Mouse (Mus musculus): Measurements from ENCODE around the gene Mefv. TPM values are rescaled to one million over a fixed set of nuclear protein-coding genes. Genes with fewer than 3 reads are reported as not detected.
"Not testable (repeated sequence)": the region's sequence is repeated elsewhere in the genome, so short reads cannot be mapped to it uniquely, and the experiment has no call there.

Gene Mefv
- total and polyA plus RNA-seq, 2 experiments: 0.09 to 0.46 TPM

- no peak for DNase-seq (ENCODE audit: extremely low read depth, low read depth, low spot score)
- Histone ChIP-seq H3K9ac (ENCODE audit: low read depth, low read length) (no peak overlapping the region), H3K4me3 (ENCODE audit: insufficient read depth, low read depth, low read length) (no peak overlapping the region), H3K79me2 (ENCODE audit: control insufficient read depth, insufficient read depth, low read length) (no peaks in the 10 kb centered on the region), H3K36me3 (ENCODE audit: control insufficient read depth, insufficient read depth, low read length) (no peaks in the 10 kb centered on the region), H3K4me1 (ENCODE audit: control insufficient read depth, insufficient read depth, low read length) (no peaks in the 10 kb centered on the region), H3K27me3 (ENCODE audit: control insufficient read depth, insufficient read depth, low read length) (0 out of 2 replicates have a peak, but pooled peaks cover 2% of the 10 kb centered on the region), H3K27ac (replicated peaks; ENCODE audit: insufficient read depth, low read depth, low read length) (no peak overlapping the region)
- no peak for TF ChIP-seq CTCF (IDR thresholded peaks at IDR 0.05; ENCODE audit: low read depth, low read length)
- no peak for TF ChIP-seq POLR2A (IDR thresholded peaks at IDR 0.05; ENCODE audit: extremely low read depth, insufficient read depth, low read length)
- WGBS: 76% methylated on average over 6 of the region's 6 CpGs
Measured at GRCm38 (mm10) chr16:3706680-3707079, 11.2 kb downstream of the Mefv start.

GRCm38 (mm10) chr16:3700893-3701292 lies 17.0 kb downstream of the Mefv start:
- no peaks in the 10 kb centered on the region for H3K36me3 ChIP-seq (ENCODE audit: control insufficient read depth, insufficient read depth, low read length)
- no peak overlapping the region for H3K27ac ChIP-seq (replicated peaks; ENCODE audit: insufficient read depth, low read depth, low read length)
- H3K4me1 ChIP-seq (ENCODE audit: control insufficient read depth, insufficient read depth, low read length): no peaks in the 10 kb centered on the region
- no peak overlapping the region for H3K4me3 ChIP-seq (ENCODE audit: insufficient read depth, low read depth, low read length)
- no peaks in the 10 kb centered on the region for H3K27me3 ChIP-seq (ENCODE audit: control insufficient read depth, insufficient read depth, low read length)
- no peaks in the 10 kb centered on the region for H3K79me2 ChIP-seq (ENCODE audit: control insufficient read depth, insufficient read depth, low read length)
- H3K9ac ChIP-seq (ENCODE audit: low read depth, low read length): no peak overlapping the region
- no peak for DNase-seq (ENCODE audit: extremely low read depth, low read depth, low spot score)
- WGBS: 67% methylated on average over 1 of the region's 1 CpGs
- no peak for TF ChIP-seq POLR2A (IDR thresholded peaks at IDR 0.05; ENCODE audit: extremely low read depth, insufficient read depth, low read length)
- TF ChIP-seq CTCF (IDR thresholded peaks at IDR 0.05; ENCODE audit: low read depth, low read length): no peak

- Histone ChIP-seq H3K4me3 (ENCODE audit: insufficient read depth, low read depth, low read length) (no peak overlapping the region), H3K4me1 (ENCODE audit: control insufficient read depth, insufficient read depth, low read length) (no peaks in the 10 kb centered on the region), H3K27me3 (ENCODE audit: control insufficient read depth, insufficient read depth, low read length) (no peaks in the 10 kb centered on the region), H3K36me3 (ENCODE audit: control insufficient read depth, insufficient read depth, low read length) (no peaks in the 10 kb centered on the region), H3K9ac (ENCODE audit: low read depth, low read length) (no peak overlapping the region), H3K79me2 (ENCODE audit: control insufficient read depth, insufficient read depth, low read length) (no peaks in the 10 kb centered on the region), H3K27ac (replicated peaks; ENCODE audit: insufficient read depth, low read depth, low read length) (no peak overlapping the region)
- peak; percentile 15 for DNase-seq (ENCODE audit: extremely low read depth, low read depth, low spot score)
- TF ChIP-seq CTCF (IDR thresholded peaks at IDR 0.05; ENCODE audit: low read depth, low read length) (no peak), POLR2A (IDR thresholded peaks at IDR 0.05; ENCODE audit: extremely low read depth, insufficient read depth, low read length) (no peak)
- 79% methylated on average over 8 of the region's 8 CpGs for WGBS
Measured at GRCm38 (mm10) chr16:3699281-3699680, 18.6 kb downstream of the Mefv start.

GRCm38 (mm10) chr16:3689608-3690007 lies 28.3 kb downstream of the Mefv start:
- 45% methylated on average over 20 of the region's 20 CpGs for WGBS
- not testable (repeated sequence) for H3K9ac ChIP-seq (ENCODE audit: low read depth, low read length); H3K36me3 ChIP-seq (ENCODE audit: control insufficient read depth, insufficient read depth, low read length); H3K4me1 ChIP-seq (ENCODE audit: control insufficient read depth, insufficient read depth, low read length); H3K27ac ChIP-seq (replicated peaks; ENCODE audit: insufficient read depth, low read depth, low read length); H3K27me3 ChIP-seq (ENCODE audit: control insufficient read depth, insufficient read depth, low read length); H3K4me3 ChIP-seq (ENCODE audit: insufficient read depth, low read depth, low read length); H3K79me2 ChIP-seq (ENCODE audit: control insufficient read depth, insufficient read depth, low read length); DNase-seq (ENCODE audit: extremely low read depth, low read depth, low spot score)

Other genes with a start within 250 kb of the Mefv start
- gene Olfr161, start 127.1 kb downstream of the Mefv start, total RNA-seq (2014; rRNA removed): not detected in 2 replicates
- not detected in 2 replicates for gene Olfr161, start 127.1 kb downstream of the Mefv start, polyA plus RNA-seq (2012; rRNA removed)
- 9.0 and 9.3 TPM in 2 replicates for gene Zfp263, start 26.0 kb upstream of the Mefv start, total RNA-seq (2014; rRNA removed)
- 3.1 and 4.1 TPM in 2 replicates for gene Zfp263, start 26.0 kb upstream of the Mefv start, polyA plus RNA-seq (2012; rRNA removed)
- not detected in 2 replicates for gene Olfr15, start 112.8 kb upstream of the Mefv start, total RNA-seq (2014; rRNA removed)
- gene Olfr15, start 112.8 kb upstream of the Mefv start, polyA plus RNA-seq (2012; rRNA removed): not detected in 2 replicates
- gene Zfp174, start 129.2 kb upstream of the Mefv start, total RNA-seq (2014; rRNA removed): 1.3 and 1.5 TPM in 2 replicates
- gene Zfp174, start 129.2 kb upstream of the Mefv start, polyA plus RNA-seq (2012; rRNA removed): 0.71 and 0.73 TPM in 2 replicates
- gene Naa60, start 154.3 kb upstream of the Mefv start, total RNA-seq (2014; rRNA removed): 32.0 and 43.4 TPM in 2 replicates
- gene Naa60, start 154.3 kb upstream of the Mefv start, polyA plus RNA-seq (2012; rRNA removed): 83.0 and 88.5 TPM in 2 replicates
- 8.5 and 10.1 TPM in 2 replicates for gene Zfp597, start 166.5 kb upstream of the Mefv start, total RNA-seq (2014; rRNA removed)
- 1.6 and 2.1 TPM in 2 replicates for gene Zfp597, start 166.5 kb upstream of the Mefv start, polyA plus RNA-seq (2012; rRNA removed)
- 0.40 and 0.46 TPM in 2 replicates for gene Gm20695, start 166.6 kb upstream of the Mefv start, total RNA-seq (2014; rRNA removed)
- 0.13 and 0.19 TPM in 2 replicates for gene Gm20695, start 166.6 kb upstream of the Mefv start, polyA plus RNA-seq (2012; rRNA removed)
- 0.40 and 0.46 TPM in 2 replicates for gene 1700037C18Rik, start 190.6 kb upstream of the Mefv start, total RNA-seq (2014; rRNA removed)
- 1.4 and 1.5 TPM in 2 replicates for gene 1700037C18Rik, start 190.6 kb upstream of the Mefv start, polyA plus RNA-seq (2012; rRNA removed)
- 5.0 and 5.4 TPM in 2 replicates for gene Cluap1, start 190.7 kb upstream of the Mefv start, total RNA-seq (2014; rRNA removed)
- 2.5 and 2.7 TPM in 2 replicates for gene Cluap1, start 190.7 kb upstream of the Mefv start, polyA plus RNA-seq (2012; rRNA removed)